Mouse (Mus musculus) megakaryocyte, adult 5-6 weeks (primary cell): ENCODE results near the gene Elovl6. TPM values are rescaled to one million over a fixed set of nuclear protein-coding genes. Genes with fewer than 3 reads are reported as not detected.
A peak's percentile ranks its signal among the peaks of the same experiment; 100 is the strongest.

ENCODE experiments used
- ATAC-seq: 2 replicates; pipeline ENCODE4 v1.8.0; 2016; ENCODE audit warnings: mild to moderate bottlenecking, inconsistent platforms; ENCODE audit not compliant: poor library complexity, severe bottlenecking
- total RNA-seq, 2 experiments: library from RNA; stranded (forward) in 1 of 2; stranded (reverse) in 1 of 2; fragments of 153-499, 151-499 nt in 1 of 2; fragments of 221-1000, 200-1000 nt in 1 of 2; gene quantifications; 2 replicates each; pipeline versions ENCODE4 v1.2.3 to v1.2.4; 2015 to 2017

The Elovl6 gene
- total RNA-seq, 2 experiments from 2014 or later: 9.5 to 13.7 TPM

GRCm38 (mm10) chr3:129683060-129683679 lies 151.0 kb downstream of the Elovl6 start:
- ATAC-seq: 0 out of 2 replicates have a peak, but pooled peaks have one; percentile 28

GRCm38 (mm10) chr3:129686196-129686595 lies 154.0 kb downstream of the Elovl6 start:
- no peak for ATAC-seq

- peak; percentile 67; the same call in 1 of the 2 replicates for ATAC-seq
These were observed 154.7 kb downstream of the Elovl6 start for GRCm38 (mm10) chr3:129686698-129687333.

- ATAC-seq: no peak
These were observed 155.3 kb downstream of the Elovl6 start for GRCm38 (mm10) chr3:129687429-129687828.

Other genes starting within 250 kb of the Elovl6 start
- not detected in 2 replicates for gene Enpep, start 199.6 kb upstream of the Elovl6 start, total RNA-seq (2015)
- gene Enpep, start 199.6 kb upstream of the Elovl6 start, total RNA-seq (2017): not detected in 2 replicates
- 0.47 and 1.2 TPM in 2 replicates for gene Egf, start 223.0 kb downstream of the Elovl6 start, total RNA-seq (2015)
- gene Egf, start 223.0 kb downstream of the Elovl6 start, total RNA-seq (2017): 0.16 and 0.95 TPM in 2 replicates